21 mouse cellular contexts compared by ENCODE assay signal in the genomic region with DNA sequence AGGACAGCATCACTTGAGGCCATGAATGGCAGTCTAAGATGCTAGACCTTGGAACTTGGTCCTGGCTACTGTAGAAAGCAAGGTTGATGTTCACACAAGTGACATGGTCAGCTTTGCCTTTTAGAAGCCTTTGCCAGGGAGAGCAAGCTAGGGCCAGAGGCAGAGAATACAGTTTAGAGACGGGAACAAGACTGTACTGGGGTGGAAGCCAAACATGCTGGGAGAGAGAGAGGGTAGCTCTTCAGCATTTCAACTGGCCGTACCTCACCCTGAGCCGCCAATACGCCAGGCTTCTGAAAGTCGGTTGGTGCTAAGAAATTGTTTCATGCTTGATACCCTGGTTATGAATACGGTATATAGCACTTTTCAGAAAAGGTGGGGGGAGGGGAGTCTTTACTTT.
DNase-seq lines count a peak whose midpoint lies in the region; ATAC-seq and TF ChIP-seq lines count a peak whose summit lies in the region.
"Had no signal": no experiment of that assay in that cellular context is flagged by ENCODE, and none has a peak within 500 bp of the region (broad histone marks: within the 10 kb centered on the region; RNA-seq: fewer than 3 reads in every experiment).

No protein-coding gene starts in this region.

- no peak for ATAC-seq in hindbrain, embryonic 15.5 days (ENCODE audit: low FRiP score, low read depth)
- no peak for ATAC-seq in hindbrain, embryonic 11.5 days (ENCODE audit: low FRiP score)
- ATAC-seq in midbrain, postnatal 0 days (ENCODE audit: low FRiP score) = no peak
- no peak for ATAC-seq in midbrain, embryonic 14.5 days (ENCODE audit: low FRiP score, low TSS enrichment)
- ATAC-seq: activated CD4-positive, CD25-positive, alpha-beta regulatory T cell, adult 4 months; forebrain, embryonic 14.5 days; forebrain, postnatal 0 days; inflammation-experienced regulatory T-cells, adult 6 months; intestine, embryonic 16.5 days had no signal

- no peak overlapping the region for H3K4me3 ChIP-seq in cerebellum, adult 2 months (replicated peaks; ENCODE audit: insufficient read depth, low read depth, low read length)
- no peak overlapping the region for H3K4me3 ChIP-seq in hindbrain, embryonic 15.5 days
- no peak overlapping the region for H3K4me3 ChIP-seq in hindbrain, embryonic 11.5 days (ENCODE audit: low read depth, low read length)
- no peak overlapping the region for H3K4me3 ChIP-seq in midbrain, postnatal 0 days (ENCODE audit: low read depth, low read length)
- H3K4me3 ChIP-seq in midbrain, embryonic 14.5 days (replicated peaks; ENCODE audit: low read depth, low read length) = no peak overlapping the region
- H3K4me3 ChIP-seq: embryonic facial prominence, embryonic 12.5 days; embryonic facial prominence, embryonic 15.5 days; gastrocnemius, adult 2 months had no signal

- no peak for DNase-seq in cerebellum, adult 2 months
- no peak for DNase-seq in cerebellum, adult 9-10 months
- DNase-seq in hindbrain, embryonic 11.5 days (ENCODE audit: low spot score) = no peak
- peak; percentile 47 for DNase-seq in left cerebral cortex, postnatal 4 days
- no peak for DNase-seq in left cerebral cortex, postnatal 10 days (ENCODE audit: extremely low spot score in 1 of 2, low spot score in 2 of 2)
- DNase-seq in midbrain, postnatal 0 days (ENCODE audit: low spot score) = peak; percentile 77
- DNase-seq in midbrain, embryonic 14.5 days = no peak
- DNase-seq: adrenal gland, adult 8-10 months; cerebellum, adult 8-10 months; forebrain, postnatal 0 days; gastrocnemius, adult 2 months; gastrocnemius, postnatal 14 days; heart, adult 11 months had no signal

- no peaks in the 10 kb centered on the region for H3K36me3 ChIP-seq in hindbrain, embryonic 15.5 days
- H3K36me3 ChIP-seq in hindbrain, embryonic 11.5 days (ENCODE audit: control insufficient read depth, insufficient read depth, low read length) = no peaks in the 10 kb centered on the region
- H3K36me3 ChIP-seq in midbrain, postnatal 0 days (ENCODE audit: insufficient read depth, low read length) = 0 out of 2 replicates have a peak, but pooled peaks cover 8% of the 10 kb centered on the region
- peaks cover 50% of the 10 kb centered on the region for H3K36me3 ChIP-seq in midbrain, embryonic 14.5 days (ENCODE audit: control insufficient read depth, insufficient read depth, low read length)

- no peaks in the 10 kb centered on the region for H3K9me3 ChIP-seq in hindbrain, embryonic 15.5 days
- H3K9me3 ChIP-seq in hindbrain, embryonic 11.5 days (ENCODE audit: control insufficient read depth, low read length) = no peaks in the 10 kb centered on the region
- H3K9me3 ChIP-seq in midbrain, postnatal 0 days (ENCODE audit: low read length) = no peaks in the 10 kb centered on the region
- no peaks in the 10 kb centered on the region for H3K9me3 ChIP-seq in midbrain, embryonic 14.5 days (ENCODE audit: control insufficient read depth, low read length)
- H3K9me3 ChIP-seq: embryonic facial prominence, embryonic 12.5 days; embryonic facial prominence, embryonic 15.5 days had no signal

- WGBS in cerebellum, adult 2 months = 29% methylated on average over 6 of the region's 6 CpGs
- WGBS in hindbrain, embryonic 15.5 days = 62% methylated on average over 6 of the region's 6 CpGs
- WGBS in hindbrain, embryonic 11.5 days = 94% methylated on average over 6 of the region's 6 CpGs
- WGBS in midbrain, postnatal 0 days = 75% methylated on average over 6 of the region's 6 CpGs
- WGBS in midbrain, embryonic 14.5 days = 91% methylated on average over 6 of the region's 6 CpGs

- peak overlapping the region; percentile 33; the same call in 1 of the 2 replicates for H3K27ac ChIP-seq in cerebellum, adult 2 months (ENCODE audit: insufficient read depth, low read length)
- peak overlapping the region; percentile 46; the same call in 1 of the 2 replicates for H3K27ac ChIP-seq in hindbrain, embryonic 15.5 days (replicated peaks)
- no peak overlapping the region for H3K27ac ChIP-seq in hindbrain, embryonic 11.5 days (ENCODE audit: low read depth, low read length)
- H3K27ac ChIP-seq in midbrain, postnatal 0 days (ENCODE audit: low read depth, low read length) = no peak overlapping the region
- H3K27ac ChIP-seq in midbrain, embryonic 14.5 days (replicated peaks; ENCODE audit: low read depth, low read length) = no peak overlapping the region
- H3K27ac ChIP-seq: embryonic facial prominence, embryonic 12.5 days had no signal

- H3K27me3 ChIP-seq in cerebellum, adult 2 months (ENCODE audit: control insufficient read depth, insufficient read depth, low read length) = no peaks in the 10 kb centered on the region
- H3K27me3 ChIP-seq in hindbrain, embryonic 15.5 days = no peaks in the 10 kb centered on the region
- H3K27me3 ChIP-seq in hindbrain, embryonic 11.5 days (ENCODE audit: control insufficient read depth, insufficient read depth, low read length) = no peaks in the 10 kb centered on the region
- H3K27me3 ChIP-seq in midbrain, postnatal 0 days (ENCODE audit: insufficient read depth, low read length) = no peaks in the 10 kb centered on the region
- no peaks in the 10 kb centered on the region for H3K27me3 ChIP-seq in midbrain, embryonic 14.5 days (ENCODE audit: control insufficient read depth, insufficient read depth, low read length)
- H3K27me3 ChIP-seq: embryonic facial prominence, embryonic 12.5 days; embryonic facial prominence, embryonic 15.5 days had no signal

- intact Hi-C loops in left cerebral cortex, postnatal 4 days (cut with DNase I) = no loop called here
- intact Hi-C loops in left cerebral cortex, postnatal 10 days (cut with DNase I) = no loop called here

- no peak for TF ChIP-seq POLR2A in cerebellum, adult 2 months (IDR thresholded peaks at IDR 0.05; ENCODE audit: borderline replicate concordance, insufficient read depth, low read length)

- no peak overlapping the region for H3K4me2 ChIP-seq in hindbrain, embryonic 15.5 days
- H3K4me2 ChIP-seq in hindbrain, embryonic 11.5 days (replicated peaks; ENCODE audit: low read depth, low read length) = no peak overlapping the region
- H3K4me2 ChIP-seq in midbrain, postnatal 0 days (ENCODE audit: low read depth, low read length, poor library complexity, severe bottlenecking) = no peak overlapping the region
- H3K4me2 ChIP-seq in midbrain, embryonic 14.5 days (ENCODE audit: low read length) = no peak overlapping the region
- H3K4me2 ChIP-seq: embryonic facial prominence, embryonic 12.5 days; embryonic facial prominence, embryonic 15.5 days; heart, embryonic 11.5 days had no signal

- H3K4me1 ChIP-seq in cerebellum, adult 2 months (ENCODE audit: control insufficient read depth, insufficient read depth, low read length) = peaks cover 56% of the 10 kb centered on the region
- peaks cover 58% of the 10 kb centered on the region for H3K4me1 ChIP-seq in hindbrain, embryonic 15.5 days (replicated peaks)
- peaks cover 14% of the 10 kb centered on the region for H3K4me1 ChIP-seq in hindbrain, embryonic 11.5 days (replicated peaks; ENCODE audit: control insufficient read depth, insufficient read depth, low read length)
- peaks cover 8% of the 10 kb centered on the region; the same call in 1 of the 2 replicates for H3K4me1 ChIP-seq in midbrain, postnatal 0 days (ENCODE audit: insufficient read depth, low read length)
- peaks cover 42% of the 10 kb centered on the region for H3K4me1 ChIP-seq in midbrain, embryonic 14.5 days (ENCODE audit: control insufficient read depth, insufficient read depth, low read length)

- no peak for TF ChIP-seq CTCF in cerebellum, adult 2 months (IDR thresholded peaks at IDR 0.05; ENCODE audit: borderline replicate concordance, insufficient read depth, low read depth, low read length)
- TF ChIP-seq CTCF in midbrain, postnatal 0 days (IDR thresholded peaks at IDR 0.05) = no peak

- H3K9ac ChIP-seq in hindbrain, embryonic 15.5 days = no peak overlapping the region
- H3K9ac ChIP-seq in hindbrain, embryonic 11.5 days (ENCODE audit: low read depth, low read length) = no peak overlapping the region
- H3K9ac ChIP-seq in midbrain, postnatal 0 days (replicated peaks; ENCODE audit: low read length, poor library complexity, severe bottlenecking) = no peak overlapping the region
- H3K9ac ChIP-seq in midbrain, embryonic 14.5 days (replicated peaks; ENCODE audit: low read length) = no peak overlapping the region
- H3K9ac ChIP-seq: embryonic facial prominence, embryonic 12.5 days; embryonic facial prominence, embryonic 15.5 days; forebrain, postnatal 0 days had no signal

Comparison
In these comparisons a context has a peak if more than half of its experiments do, and no peak if none do; other contexts are left out.
1. DNase-seq: peak in left cerebral cortex, postnatal 4 days (single experiment) and midbrain, postnatal 0 days (single experiment); none in cerebellum, adult 2 months (0 of 2), cerebellum, adult 9-10 months (single experiment), hindbrain, embryonic 11.5 days (single experiment), left cerebral cortex, postnatal 10 days (0 of 2) and midbrain, embryonic 14.5 days (single experiment).
2. H3K27ac ChIP-seq: peak in cerebellum, adult 2 months (single experiment) and hindbrain, embryonic 15.5 days (single experiment); none in hindbrain, embryonic 11.5 days (single experiment), midbrain, postnatal 0 days (single experiment) and midbrain, embryonic 14.5 days (single experiment).